Mouse (Mus musculus) megakaryocyte, adult 5-6 weeks (primary cell): Measurements from ENCODE around the gene AW011738. TPM values are rescaled to one million over a fixed set of nuclear protein-coding genes. Genes with fewer than 3 reads are reported as not detected.

Experiments used
- ATAC-seq: 2 replicates; pipeline ENCODE4 v1.8.0; 2016; ENCODE audit warnings: mild to moderate bottlenecking, inconsistent platforms; ENCODE audit not compliant: poor library complexity, severe bottlenecking
- total RNA-seq, 2 experiments: library from RNA; stranded (forward) in 1 of 2; stranded (reverse) in 1 of 2; fragments of 153-499, 151-499 nt in 1 of 2; fragments of 221-1000, 200-1000 nt in 1 of 2; gene quantifications; 2 replicates each; pipeline versions ENCODE4 v1.2.3 to v1.2.4; 2015 to 2017

Gene AW011738
- total RNA-seq, 2 experiments from 2014 or later: 0.42 to 0.66 TPM

GRCm38 (mm10) chr4:156197131-156197828 is 5.8 kb upstream of the AW011738 start, which contains the start of gene Agrn:
Gene Agrn, minus strand, starts transcription at chr4:156197488.
- ATAC-seq: peak; percentile 56

DNA sequence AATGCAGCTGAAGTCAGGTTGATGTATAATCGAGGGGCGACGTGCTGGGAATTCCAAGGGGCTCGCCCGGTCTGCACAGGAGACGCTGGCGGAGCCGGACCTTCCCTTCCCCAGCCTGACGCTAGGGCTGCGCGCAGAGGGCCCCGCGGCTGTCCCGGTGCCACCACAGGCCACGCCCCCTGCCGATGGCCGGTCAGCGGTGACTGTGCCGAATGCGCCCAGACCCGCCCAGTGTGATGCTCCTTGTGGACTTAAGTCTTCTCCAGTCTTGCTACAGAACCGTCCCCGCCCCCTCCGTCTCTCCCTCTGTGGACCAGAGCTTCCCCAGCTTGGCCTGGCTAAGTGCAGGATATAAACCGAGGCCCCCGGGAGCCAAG is 5.3 kb upstream of the AW011738 start:
- ATAC-seq: peak; percentile 87

DNA sequence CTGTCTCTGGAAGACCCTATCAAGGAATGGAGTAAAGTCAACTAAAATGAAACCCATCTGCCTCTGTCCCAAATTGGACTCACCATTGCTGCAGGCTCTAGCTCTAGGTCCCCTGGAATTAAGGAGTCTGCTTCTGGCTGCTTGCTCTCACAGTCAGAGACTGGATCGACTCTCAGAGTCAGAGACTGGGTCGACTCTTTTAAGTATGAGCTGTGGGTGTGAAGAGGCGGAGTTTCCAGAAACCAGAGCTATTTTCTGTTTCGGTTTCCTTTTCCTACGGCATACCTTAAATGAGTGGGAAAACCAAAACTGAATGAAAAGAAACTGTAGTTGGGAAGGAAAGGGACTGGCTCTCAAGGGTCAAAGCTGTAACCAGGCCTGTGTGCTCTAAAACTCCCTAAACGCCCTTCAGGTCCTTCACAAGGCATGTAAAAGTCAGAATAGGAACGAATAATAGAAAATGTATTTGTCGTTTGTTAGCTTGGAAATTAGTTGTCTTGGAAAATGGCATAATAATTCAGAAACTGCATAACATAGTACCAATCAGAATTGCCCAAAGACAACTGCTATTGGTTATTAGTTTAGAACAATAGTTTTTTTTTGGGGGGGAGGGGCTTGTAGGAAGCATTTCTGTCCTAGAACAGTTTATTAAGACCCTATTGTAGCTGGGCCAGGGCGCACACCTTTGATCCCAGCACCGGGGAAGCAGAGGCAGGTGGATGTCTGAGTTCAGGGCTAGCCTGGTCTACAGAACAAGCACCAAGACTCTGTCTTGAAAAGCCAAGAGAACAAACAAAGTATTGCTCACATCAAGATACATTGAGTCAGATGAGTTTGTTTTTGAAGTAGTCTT is 2.3 kb upstream of the AW011738 start, which contains the start of gene Isg15:
Gene Isg15, minus strand, starts transcription at position 196 of the 853 bp plus-strand sequence.
- 0 out of 2 replicates have a peak, but pooled peaks have one; percentile 8 for ATAC-seq

- ATAC-seq: no peak
Measured at GRCm38 (mm10) chr4:156202462-156202893, 626 bp upstream of the AW011738 start.

DNA sequence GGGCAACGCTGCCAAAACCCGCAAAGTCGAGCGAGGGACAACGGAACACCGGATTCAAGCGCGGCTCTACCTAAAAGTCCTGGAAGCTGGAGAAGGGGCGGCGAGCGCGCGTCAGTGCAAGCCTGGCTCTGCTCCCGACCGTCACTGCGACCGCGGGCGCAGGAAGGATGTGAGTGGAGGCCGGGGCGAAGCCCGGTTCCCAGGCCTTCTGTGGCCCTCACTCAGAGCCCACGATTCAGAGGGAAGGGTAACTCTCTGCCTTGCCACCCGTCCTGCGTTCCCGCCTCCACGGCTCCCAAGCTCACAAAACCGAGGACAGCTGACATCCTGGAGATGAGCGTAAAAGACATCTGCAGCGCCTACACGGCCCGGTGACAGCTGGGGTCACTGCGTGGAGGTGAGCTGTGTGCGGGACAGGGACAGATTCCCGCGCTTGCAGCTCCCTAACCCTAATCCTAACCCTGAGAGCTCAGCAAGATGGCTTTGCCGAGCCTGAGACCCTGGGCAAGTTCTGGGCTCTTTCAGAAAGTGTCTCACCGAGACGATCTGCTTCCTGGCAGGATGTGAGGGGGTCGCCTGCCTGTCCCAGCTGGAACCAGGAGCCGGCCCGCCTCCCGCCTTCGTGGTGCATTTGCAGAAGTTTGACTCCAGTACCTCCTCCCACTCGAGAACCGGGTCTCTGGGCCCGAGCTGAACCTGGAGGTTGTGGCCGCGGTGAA is 468 bp downstream of the AW011738 start:
- peak; percentile 39 for ATAC-seq

GRCm38 (mm10) chr4:156208872-156209271 is 5.8 kb downstream of the AW011738 start:
- no peak for ATAC-seq

GRCm38 (mm10) chr4:156209963-156210635 is 7.0 kb downstream of the AW011738 start:
- ATAC-seq: peak; percentile 89

- no peak for ATAC-seq
Measured at GRCm38 (mm10) chr4:156213134-156213533, 10.0 kb downstream of the AW011738 start.

DNA sequence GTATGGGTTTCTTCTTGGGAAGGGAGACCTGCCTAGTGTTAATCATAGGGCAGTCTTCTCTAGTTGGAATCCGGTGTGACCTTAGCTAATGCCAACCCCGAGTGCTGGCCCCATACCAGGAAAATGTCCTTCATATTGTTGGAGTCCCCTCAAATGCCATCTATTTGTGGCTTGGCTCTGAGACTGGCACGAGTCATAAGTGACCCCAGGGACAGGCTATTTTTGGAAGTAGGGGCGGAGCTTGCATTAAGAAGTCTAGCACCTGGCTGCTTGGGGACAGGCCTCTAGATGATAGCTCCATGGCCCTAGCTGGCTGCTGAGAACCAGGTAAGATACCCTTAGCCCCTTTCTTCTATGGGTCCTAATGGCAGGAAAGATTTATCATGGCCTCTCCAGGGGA is 12.5 kb downstream of the AW011738 start, which contains the start of gene Perm1:
Gene Perm1, plus strand, starts transcription at position 220 of the 400 bp plus-strand sequence.
- ATAC-seq: no peak

- no peak for ATAC-seq
Measured at GRCm38 (mm10) chr4:156216196-156216595, 13.1 kb downstream of the AW011738 start.

GRCm38 (mm10) chr4:156217022-156217669 is 14.0 kb downstream of the AW011738 start:
- no peak for ATAC-seq

GRCm38 (mm10) chr4:156217838-156218237 is 14.7 kb downstream of the AW011738 start:
- no peak for ATAC-seq

DNA sequence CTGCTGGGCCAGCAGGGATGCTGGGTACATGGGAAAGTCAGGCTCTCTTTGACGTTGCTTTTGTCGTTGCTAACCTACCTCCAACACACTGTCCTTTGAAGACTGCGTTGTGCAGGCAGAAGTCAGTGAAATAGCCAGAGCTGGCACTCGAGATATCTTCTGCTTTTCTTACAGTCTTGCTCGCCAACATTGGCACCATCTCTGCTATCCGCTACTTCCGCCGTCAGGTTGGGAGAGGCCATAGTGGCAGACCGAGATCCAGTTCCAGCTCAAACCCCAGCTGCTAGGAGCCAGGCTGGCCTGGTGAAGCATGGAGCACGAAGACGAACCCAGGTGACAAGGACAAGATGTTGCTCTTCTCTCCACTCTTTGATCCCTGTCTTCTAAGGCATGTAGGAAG is 16.8 kb downstream of the AW011738 start:
- ATAC-seq: no peak

DNA sequence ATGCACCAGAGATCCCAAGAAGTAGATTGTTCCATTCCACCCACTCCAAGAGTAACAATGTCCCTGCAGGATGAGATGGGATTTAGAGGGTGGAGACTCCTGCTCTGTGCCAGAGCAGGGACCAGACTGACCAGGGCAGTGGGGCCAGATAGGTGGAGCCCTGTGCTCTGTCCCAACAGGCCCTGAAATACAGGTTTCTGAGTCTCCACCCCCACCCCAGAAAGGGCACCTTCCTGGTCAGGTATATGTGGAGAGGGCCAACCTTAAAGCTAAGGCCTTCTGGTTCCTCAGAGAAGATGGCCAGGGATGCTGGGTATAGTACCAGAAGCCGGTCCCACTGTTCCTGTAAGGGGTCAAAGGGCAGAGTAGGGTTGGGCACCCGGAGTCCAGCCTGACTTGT is 21.2 kb downstream of the AW011738 start:
- ATAC-seq: no peak

DNA sequence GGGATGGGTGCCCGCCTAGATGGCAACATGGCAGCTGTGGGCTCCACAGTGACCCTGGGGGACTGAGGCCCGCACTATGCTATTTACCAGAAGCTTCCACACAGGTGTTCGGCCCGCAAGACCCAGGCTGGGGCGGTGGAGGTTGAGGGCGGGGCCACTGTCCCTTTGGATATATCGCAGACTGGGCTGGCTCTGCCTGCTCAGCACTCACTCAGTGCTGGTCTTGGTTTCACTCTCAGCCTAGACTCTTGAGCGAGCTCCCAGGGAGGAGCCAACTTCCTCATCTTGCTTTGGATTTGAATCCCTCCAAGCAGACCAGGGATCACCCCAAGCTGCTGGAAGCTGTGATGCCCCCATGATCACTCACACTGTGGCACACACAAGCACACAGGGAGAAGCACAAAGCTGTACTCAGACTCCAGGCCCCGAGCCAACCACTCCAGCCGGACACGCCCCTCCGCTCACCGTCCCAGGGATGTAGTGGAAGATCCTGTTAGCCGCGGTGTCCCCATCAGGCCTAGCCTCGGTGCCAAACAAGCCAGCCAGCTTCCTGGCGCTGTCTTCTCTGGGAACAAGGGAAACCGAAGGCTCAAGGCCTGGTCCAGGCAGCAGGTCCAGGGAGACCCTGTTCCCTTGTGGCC is 24.8 kb downstream of the AW011738 start:
- ATAC-seq: peak; percentile 29; the same call in 1 of the 2 replicates

- ATAC-seq: peak; percentile 41
Measured at GRCm38 (mm10) chr4:156228393-156229024, 25.4 kb downstream of the AW011738 start.

DNA sequence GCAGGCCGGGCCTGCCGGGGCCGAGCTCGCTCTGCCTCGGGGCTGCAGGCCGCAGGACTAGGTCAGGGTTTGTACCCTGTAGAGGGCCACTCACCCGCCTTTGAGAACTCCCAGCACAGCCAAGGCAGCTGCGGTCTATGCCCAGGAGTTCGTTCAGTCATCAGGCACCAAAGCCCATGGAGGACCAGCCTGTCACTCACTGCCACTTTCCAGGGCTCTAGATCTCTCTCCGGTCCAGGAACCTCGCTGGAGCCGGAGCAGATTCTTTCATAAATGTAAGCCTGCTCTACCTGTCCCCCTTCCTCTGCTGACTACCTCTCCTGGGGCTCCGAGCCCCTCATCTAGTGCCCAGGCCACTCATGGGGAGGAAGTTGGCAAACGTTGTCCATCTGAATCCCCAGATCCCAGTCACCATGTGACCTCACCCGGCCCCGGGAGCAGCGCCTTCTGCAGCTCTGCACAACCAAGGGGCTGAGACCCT is 31.0 kb downstream of the AW011738 start:
- ATAC-seq: no peak

- peak; percentile 37 for ATAC-seq
Measured at GRCm38 (mm10) chr4:156234701-156235213, 31.7 kb downstream of the AW011738 start, which contains the start of gene Plekhn1. Gene Plekhn1, minus strand, starts transcription at chr4:156234857.
